Mouse (Mus musculus) MEL (cell line): ENCODE measurements around the gene Amd2. TPM values are rescaled to one million over a fixed set of nuclear protein-coding genes. Genes with fewer than 3 reads are reported as not detected.

Experiments
- DNase-seq: peaks from one replicate; pipeline ENCODE4 v3.0.0; 2011; ENCODE audit warnings: low read depth, low spot score
- H3K27ac ChIP-seq: 2 replicates; pipeline ENCODE4 v1.5.1; 2012; ENCODE audit warnings: low read depth, mild to moderate bottlenecking, control low read depth, low read length, moderate library complexity; ENCODE audit not compliant: control insufficient read depth
- H3K27me3 ChIP-seq, 2 experiments: fragments of 150-350 bp in 1 of 2; sonication (generic) in 1 of 2; 2 replicates each; pipeline ENCODE4 v1.6.1; 2012; ENCODE audit warnings: low read length in 2 of 2, mild to moderate bottlenecking in 2 of 2, improper control_type of control experiment in 1 of 2, moderate library complexity in 1 of 2; ENCODE audit not compliant: insufficient read depth in 2 of 2, control insufficient read depth in 1 of 2
- H3K36me3 ChIP-seq, 2 experiments: 2 replicates each; pipeline ENCODE4 v1.6.1; 2012 to 2014; ENCODE audit warnings: low read length in 2 of 2, improper control_type of control experiment in 1 of 2, inconsistent platforms in 1 of 2, mild to moderate bottlenecking in 1 of 2; ENCODE audit not compliant: insufficient read depth in 2 of 2, control insufficient read depth in 1 of 2
- H3K4me1 ChIP-seq, 2 experiments: fragments of 150-350 bp in 1 of 2; sonication (generic) in 1 of 2; 2 replicates each; pipeline ENCODE4 v1.6.1; 2012; ENCODE audit warnings: low read length in 2 of 2, improper control_type of control experiment in 1 of 2, mild to moderate bottlenecking in 1 of 2; ENCODE audit not compliant: insufficient read depth in 2 of 2, control insufficient read depth in 1 of 2
- H3K4me3 ChIP-seq, 2 experiments: fragments of 150-350 bp in 1 of 2; sonication (generic) in 1 of 2; 2 replicates each; pipeline ENCODE4 v1.5.1; 2012; ENCODE audit warnings: low read depth in 2 of 2, low read length in 2 of 2, mild to moderate bottlenecking in 2 of 2, moderate library complexity in 2 of 2, control low read depth in 1 of 2, improper control_type of control experiment in 1 of 2; ENCODE audit not compliant: control insufficient read depth in 1 of 2, insufficient read depth in 1 of 2
- H3K79me2 ChIP-seq: 2 replicates; pipeline ENCODE4 v1.6.1; 2012; ENCODE audit warnings: mild to moderate bottlenecking, low read length, moderate library complexity; ENCODE audit not compliant: control insufficient read depth, poor library complexity, insufficient read depth
- H3K9ac ChIP-seq: 2 replicates; pipeline ENCODE4 v1.6.1; 2012; ENCODE audit warnings: low read depth, mild to moderate bottlenecking, control low read depth, low read length, moderate library complexity; ENCODE audit not compliant: control insufficient read depth, poor library complexity, severe bottlenecking
- H3K9me3 ChIP-seq: fragments of 150-350 bp; sonication (generic); replicated peaks from 2 replicates; pipeline ENCODE4 v1.6.1; 2012; ENCODE audit warnings: mild to moderate bottlenecking, low read length, improper control_type of control experiment, moderate library complexity; ENCODE audit not compliant: insufficient read depth
- CHD1 ChIP-seq: IDR thresholded peaks from 2 replicates; pipeline ENCODE4 v1.6.1; 2012; ENCODE audit warnings: low read depth, mild to moderate bottlenecking, inconsistent platforms, low read length, improper control_type of control experiment
- EP300 ChIP-seq, 2 experiments: IDR thresholded peaks; 2 replicates each; pipeline ENCODE4 v1.6.1; 2011; ENCODE audit warnings: improper control_type of control experiment in 2 of 2, low read length in 2 of 2, low read depth in 1 of 2, mild to moderate bottlenecking in 1 of 2
- GATA1 ChIP-seq: IDR thresholded peaks from 2 replicates; pipeline ENCODE4 v1.6.1; 2011; ENCODE audit warnings: low read depth, low read length, improper control_type of control experiment
- HCFC1 ChIP-seq: IDR thresholded peaks from 2 replicates; pipeline ENCODE4 v1.6.1; 2012; ENCODE audit warnings: low read depth, mild to moderate bottlenecking, inconsistent platforms, low read length, improper control_type of control experiment, moderate library complexity
- JUND ChIP-seq: IDR thresholded peaks from 2 replicates; pipeline ENCODE4 v1.6.1; 2011; ENCODE audit warnings: low read depth, mild to moderate bottlenecking, improper control_type of control experiment, low read length
- KAT2A ChIP-seq: conservative IDR thresholded peaks from 2 replicates; pipeline ENCODE4 v1.6.1; 2012; ENCODE audit warnings: low read depth, low read length, improper control_type of control experiment, inconsistent platforms
- MAZ ChIP-seq: IDR thresholded peaks from 2 replicates; pipeline ENCODE4 v1.6.1; 2012; ENCODE audit warnings: low read depth, mild to moderate bottlenecking, inconsistent platforms, low read length, improper control_type of control experiment
- MEF2A ChIP-seq: IDR thresholded peaks from 2 replicates; pipeline ENCODE4 v1.6.1; 2014; ENCODE audit warnings: low read depth, mild to moderate bottlenecking, inconsistent platforms, low read length, improper control_type of control experiment; ENCODE audit not compliant: poor library complexity, insufficient replicate concordance, severe bottlenecking; ENCODE audit errors: extremely low read depth
- MXI1 ChIP-seq: IDR thresholded peaks from 2 replicates; pipeline ENCODE4 v1.6.1; 2011; ENCODE audit warnings: mild to moderate bottlenecking, low read depth, low read length, improper control_type of control experiment
- MYC ChIP-seq: IDR thresholded peaks from 2 replicates; pipeline ENCODE4 v1.6.1; 2011; ENCODE audit warnings: low read depth, mild to moderate bottlenecking, low read length, improper control_type of control experiment, moderate library complexity
- NELFE ChIP-seq: IDR thresholded peaks from 2 replicates; pipeline ENCODE4 v1.6.1; 2011; ENCODE audit warnings: low read depth, low read length, improper control_type of control experiment
- NRF1 ChIP-seq: IDR thresholded peaks from 2 replicates; pipeline ENCODE4 v1.6.1; 2014; ENCODE audit warnings: low read depth, mild to moderate bottlenecking, inconsistent platforms, low read length, improper control_type of control experiment, moderate library complexity; ENCODE audit not compliant: poor library complexity, insufficient read depth, severe bottlenecking
- POLR2AphosphoS5 ChIP-seq: IDR thresholded peaks from 2 replicates; pipeline ENCODE4 v1.6.1; 2012; ENCODE audit warnings: low read depth, borderline replicate concordance, mild to moderate bottlenecking, inconsistent platforms, low read length, moderate library complexity, mixed read lengths
- RAD21 ChIP-seq: IDR thresholded peaks from 2 replicates; pipeline ENCODE4 v1.6.1; 2011; ENCODE audit warnings: mild to moderate bottlenecking, low read depth, low read length, improper control_type of control experiment
- TAL1 ChIP-seq: IDR thresholded peaks from 2 replicates; pipeline ENCODE4 v1.6.1; 2012; ENCODE audit warnings: mild to moderate bottlenecking, inconsistent platforms, low read length, moderate library complexity, mixed read lengths
- TBP ChIP-seq: IDR thresholded peaks from 2 replicates; pipeline ENCODE4 v1.8.0; 2011; ENCODE audit warnings: low read depth, low read length, improper control_type of control experiment
- USF2 ChIP-seq, 2 experiments: IDR thresholded peaks; 2 replicates each; pipeline ENCODE4 v1.6.1; 2011 to 2012; ENCODE audit warnings: improper control_type of control experiment in 2 of 2, low read length in 2 of 2, borderline replicate concordance in 1 of 2, inconsistent platforms in 1 of 2, low read depth in 1 of 2, mild to moderate bottlenecking in 1 of 2; ENCODE audit not compliant: insufficient read depth in 1 of 2
- polyA plus RNA-seq, 2 experiments: library from polyadenylated mRNA; stranded (reverse) in 1 of 2; unstranded in 1 of 2; fragments of >175 nt in 1 of 2; fragments of >200 nt in 1 of 2; gene quantifications; 2 replicates each; pipeline versions ENCODE4 v1.2.1 to v1.2.4; 2012; ENCODE audit warnings: low replicate concordance in 2 of 2, low read depth in 1 of 2; ENCODE audit not compliant: insufficient read length in 2 of 2, insufficient read depth in 1 of 2, missing spikeins in 1 of 2
- total RNA-seq: library from RNA; depleted of rRNA; stranded (reverse); fragments of 300-350 nt; gene quantifications from 2 replicates; pipeline ENCODE4 v1.2.3, GENCODE M21; 2012; rRNA removed

Gene Amd2
- 12.6 and 16.2 TPM in 2 replicates for total RNA-seq
- 1 to 10 TPM in 1 of 2 experiments, not detected in 1; 1.3 TPM for polyA plus RNA-seq

GRCm38 (mm10) chr10:35711792-35712191 is at the start of gene Amd2:
Amd2 (minus strand) TSS chr10:35711892.
- no peaks in the 10 kb centered on the region for H3K9me3 ChIP-seq
- H3K4me1 ChIP-seq = no peaks in the 10 kb centered on the region
- no peak for DNase-seq
- no peak within 1 kb of the TSS for H3K4me3 ChIP-seq
- H3K27ac ChIP-seq = no peak within 1 kb of the TSS
- no peak for TF ChIP-seq RAD21
- H3K79me2 ChIP-seq = no peaks in the 10 kb centered on the region
- no peak within 1 kb of the TSS for H3K9ac ChIP-seq
- H3K27me3 ChIP-seq = no peaks in the 10 kb centered on the region
- H3K36me3 ChIP-seq = no peaks in the 10 kb centered on the region

- H3K27ac ChIP-seq = no peak overlapping the region
- H3K79me2 ChIP-seq = no peaks in the 10 kb centered on the region
- H3K4me3 ChIP-seq = no peak overlapping the region
- H3K9ac ChIP-seq = no peak overlapping the region
- TF ChIP-seq TAL1 (no peak), NRF1 (no peak), USF2 (IDR thresholded peaks at IDR 0.05; ENCODE audit: borderline replicate concordance in 1 of 2, insufficient read depth in 1 of 2, low read depth in 1 of 2, low read length in 2 of 2) (no peak), KAT2A (no peak)
- no peaks in the 10 kb centered on the region for H3K36me3 ChIP-seq
- no peaks in the 10 kb centered on the region for H3K9me3 ChIP-seq
- H3K27me3 ChIP-seq = no peaks in the 10 kb centered on the region
- H3K4me1 ChIP-seq = no peaks in the 10 kb centered on the region
- no peak for DNase-seq
Measured at GRCm38 (mm10) chr10:35761280-35761679, 49.6 kb upstream of the Amd2 start.

GRCm38 (mm10) chr10:35737639-35738038 is 25.9 kb upstream of the Amd2 start:
- no peak for DNase-seq
- no peak for TF ChIP-seq CHD1
- TF ChIP-seq MXI1 = no peak
- TF ChIP-seq TBP = no peak
- no peak for TF ChIP-seq MEF2A
- no peak for TF ChIP-seq KAT2A
- no peak for TF ChIP-seq MYC
- no peak for TF ChIP-seq RAD21
- TF ChIP-seq HCFC1 = no peak
- TF ChIP-seq POLR2AphosphoS5 = no peak
- TF ChIP-seq NELFE = no peak
- no peak for TF ChIP-seq JUND
- no peak for TF ChIP-seq MAZ
- TF ChIP-seq NRF1 = no peak
- no peak for TF ChIP-seq GATA1
- TF ChIP-seq EP300 (IDR thresholded peaks at IDR 0.05; ENCODE audit: low read depth in 1 of 2, low read length in 2 of 2) = no peak

More at GRCm38 (mm10) chr10:35737639-35738038, 25.9 kb upstream of the Amd2 start:
- H3K27me3 ChIP-seq = no peaks in the 10 kb centered on the region
- H3K9me3 ChIP-seq = no peaks in the 10 kb centered on the region
- H3K36me3 ChIP-seq = no peaks in the 10 kb centered on the region
- no peak overlapping the region for H3K9ac ChIP-seq
- H3K27ac ChIP-seq = no peak overlapping the region
- no peaks in the 10 kb centered on the region for H3K79me2 ChIP-seq
- no peaks in the 10 kb centered on the region for H3K4me1 ChIP-seq
- no peak overlapping the region for H3K4me3 ChIP-seq
